Mouse (Mus musculus) heart, adult 2 months (tissue): Measurements from ENCODE around the gene Plcb4. TPM values are rescaled to one million over a fixed set of nuclear protein-coding genes. Genes with fewer than 3 reads are reported as not detected.

Source experiments
- DNase-seq, 2 experiments: peaks; one replicate each; pipeline ENCODE4 v3.0.0; 2021
- H3K27ac ChIP-seq: fragments of 200-600 bp; 2 replicates; pipeline ENCODE4 v1.8.1; 2022
- H3K27me3 ChIP-seq: fragments of 200-500 bp; 2 replicates; pipeline ENCODE4 v1.6.1; 2012; ENCODE audit warnings: mild to moderate bottlenecking, low read length, inconsistent platforms, mixed read lengths; ENCODE audit not compliant: control insufficient read depth, insufficient read depth
- H3K36me3 ChIP-seq: fragments of 200-500 bp; 2 replicates; pipeline ENCODE4 v1.6.1; 2012; ENCODE audit warnings: low read length, inconsistent platforms; ENCODE audit not compliant: control insufficient read depth, insufficient read depth
- H3K4me1 ChIP-seq: fragments of 200-500 bp; 2 replicates; pipeline ENCODE4 v1.6.1; 2011; ENCODE audit warnings: low read length; ENCODE audit not compliant: control insufficient read depth, insufficient read depth
- H3K4me3 ChIP-seq: fragments of 200-600 bp; 2 replicates; pipeline ENCODE4 v1.8.1; 2022
- H3K79me2 ChIP-seq: fragments of 200-500 bp; replicated peaks from 2 replicates; pipeline ENCODE4 v1.6.1; 2012; ENCODE audit warnings: mild to moderate bottlenecking, inconsistent platforms, low read length, moderate library complexity, mixed read lengths; ENCODE audit not compliant: control insufficient read depth, insufficient read depth
- H3K9ac ChIP-seq: fragments of 200-500 bp; 2 replicates; pipeline ENCODE4 v1.6.1; 2012; ENCODE audit warnings: low read depth, mild to moderate bottlenecking, control low read depth, inconsistent platforms, low read length, mixed read lengths
- CTCF ChIP-seq: fragments of 200-600 bp; IDR thresholded peaks from 2 replicates; pipeline ENCODE4 v1.8.1; 2022; ENCODE audit warnings: antibody characterized with exemption, mild to moderate bottlenecking, moderate library complexity
- EP300 ChIP-seq: fragments of 200-500 bp; IDR thresholded peaks from 2 replicates; pipeline ENCODE4 v1.6.1; 2011; ENCODE audit warnings: low read depth, low read length, control low read depth; ENCODE audit not compliant: insufficient read depth
- POLR2A ChIP-seq: fragments of 200-500 bp; IDR thresholded peaks from 2 replicates; pipeline ENCODE4 v1.6.1; 2011; ENCODE audit warnings: mild to moderate bottlenecking, low read depth, low read length, control low read depth; ENCODE audit not compliant: insufficient read depth
- whole genome bisulfite sequencing: fragments of 180-500 bp; shearing (Covaris S2); methylation state at CpG from one replicate; pipeline ENCODE4 v1.1.7; 2018; 5-methylcytosine and 5-hydroxymethylcytosine counted together
- intact Hi-C: fragments of 180-260 bp; cut with DNase I; formaldehyde crosslinking; loops from one replicate; pipeline ENCODE4 v1.15.1; 2025
- polyA plus RNA-seq: library from polyadenylated mRNA; depleted of rRNA; stranded (reverse); fragments of >200 nt; gene quantifications from 2 replicates; pipeline ENCODE4 v1.2.3, GENCODE M21; 2012
- total RNA-seq, 2 experiments: library from RNA; stranded (reverse); gene quantifications; 2 replicates each; pipeline ENCODE4 v1.2.3; 2021

Gene Plcb4
- total and polyA plus RNA-seq, 3 experiments, result 23.1 to 60.2 (median 55.0) TPM

DNA sequence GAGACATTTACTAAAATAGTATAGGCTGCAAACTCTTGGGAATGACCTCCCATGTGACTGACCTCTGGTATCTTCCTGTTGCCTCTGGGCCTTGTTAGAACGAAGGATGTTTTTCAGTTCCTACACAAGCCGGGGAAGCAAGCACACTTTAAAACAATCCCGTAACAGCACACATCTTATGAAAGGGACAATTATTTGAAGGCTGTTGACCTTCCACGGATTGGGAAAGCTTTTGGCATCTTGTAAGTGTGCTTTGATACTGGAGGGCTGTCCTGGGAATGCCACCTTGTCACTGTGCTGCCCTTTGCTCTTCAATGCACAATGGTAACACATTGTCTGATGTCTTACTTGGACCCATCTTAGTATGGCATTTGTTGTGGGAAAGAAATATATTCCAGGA is 208.0 kb downstream of the Plcb4 start:
- WGBS, result 41% methylated on average over 4 of the region's 4 CpGs
- peaks cover 18% of the 10 kb centered on the region for H3K4me1 ChIP-seq
- no peak overlapping the region for H3K4me3 ChIP-seq
- H3K79me2 ChIP-seq, result peaks cover 4% of the 10 kb centered on the region
- intact Hi-C loops, result no loop called here
- TF ChIP-seq POLR2A (no peak), CTCF (no peak)
- DNase-seq, result no peak
- H3K36me3 ChIP-seq, result peaks cover 37% of the 10 kb centered on the region
- no peaks in the 10 kb centered on the region for H3K27me3 ChIP-seq
- no peak overlapping the region; the same call in 1 of the 2 replicates for H3K9ac ChIP-seq
- H3K27ac ChIP-seq, result peak overlapping the region; percentile 32

GRCm38 (mm10) chr2:135869637-135870036 is 210.8 kb downstream of the Plcb4 start:
- no peak overlapping the region for H3K27ac ChIP-seq
- H3K79me2 ChIP-seq, result peaks cover 4% of the 10 kb centered on the region
- H3K27me3 ChIP-seq, result no peaks in the 10 kb centered on the region
- DNase-seq, result no peak
- 83% methylated on average over 7 of the region's 7 CpGs for WGBS
- intact Hi-C loops, result no loop called here
- H3K4me3 ChIP-seq, result no peak overlapping the region
- no peak overlapping the region for H3K9ac ChIP-seq
- TF ChIP-seq EP300 (no peak), CTCF (no peak), POLR2A (no peak)
- H3K4me1 ChIP-seq, result peaks cover 8% of the 10 kb centered on the region
- H3K36me3 ChIP-seq, result peaks cover 19% of the 10 kb centered on the region

GRCm38 (mm10) chr2:135873146-135873545 is 214.3 kb downstream of the Plcb4 start:
- intact Hi-C loops, result no loop called here
- peaks cover 3% of the 10 kb centered on the region for H3K4me1 ChIP-seq
- H3K27ac ChIP-seq, result no peak overlapping the region
- H3K9ac ChIP-seq, result no peak overlapping the region
- H3K4me3 ChIP-seq, result no peak overlapping the region
- peaks cover 11% of the 10 kb centered on the region for H3K36me3 ChIP-seq
- no peaks in the 10 kb centered on the region for H3K27me3 ChIP-seq
- peaks cover 1% of the 10 kb centered on the region for H3K79me2 ChIP-seq
- no peak for DNase-seq
- 91% methylated on average over 9 of the region's 9 CpGs for WGBS
- TF ChIP-seq POLR2A, result no peak
- no peak for TF ChIP-seq EP300
- TF ChIP-seq CTCF, result no peak

DNA sequence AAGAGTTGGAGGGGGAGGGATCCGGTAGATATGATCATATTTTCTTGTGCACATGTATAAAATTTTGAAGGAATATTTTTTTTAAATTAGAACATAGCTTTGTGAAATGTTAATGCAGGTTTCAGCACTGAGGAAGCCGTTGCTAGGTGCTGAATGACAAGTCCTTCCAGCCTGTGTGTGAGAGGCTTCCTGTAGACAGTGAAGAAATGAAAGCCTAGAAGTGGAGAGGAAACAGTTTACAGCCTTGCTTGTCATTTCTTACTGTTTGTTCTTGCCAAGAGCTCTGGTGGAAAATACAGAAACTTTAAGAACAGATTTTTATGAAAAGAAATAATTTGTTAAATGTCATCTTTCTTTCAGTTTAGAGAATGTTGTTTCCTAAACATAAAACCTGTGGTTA is 214.9 kb downstream of the Plcb4 start:
- intact Hi-C loops, result no loop called here
- no peaks in the 10 kb centered on the region for H3K27me3 ChIP-seq
- no peak for DNase-seq
- 39% methylated on average over 2 of the region's 2 CpGs for WGBS
- H3K9ac ChIP-seq, result no peak overlapping the region
- no peak for TF ChIP-seq CTCF
- no peak for TF ChIP-seq POLR2A
- TF ChIP-seq EP300, result no peak
- no peak overlapping the region for H3K4me3 ChIP-seq
- peaks cover 8% of the 10 kb centered on the region for H3K36me3 ChIP-seq
- H3K79me2 ChIP-seq, result peaks cover 1% of the 10 kb centered on the region
- H3K4me1 ChIP-seq, result peaks cover 3% of the 10 kb centered on the region
- no peak overlapping the region for H3K27ac ChIP-seq

GRCm38 (mm10) chr2:135875549-135875948 is 216.7 kb downstream of the Plcb4 start:
- Histone ChIP-seq H3K79me2 (peaks cover 1% of the 10 kb centered on the region; the same call in 1 of the 2 replicates), H3K9ac (no peak overlapping the region), H3K4me3 (no peak overlapping the region), H3K27me3 (no peaks in the 10 kb centered on the region), H3K27ac (no peak overlapping the region), H3K36me3 (peaks cover 14% of the 10 kb centered on the region), H3K4me1 (peaks cover 6% of the 10 kb centered on the region)
- 0 out of 2 replicates have a peak, but pooled peaks have one; percentile 64 for TF ChIP-seq EP300
- TF ChIP-seq CTCF, result no peak
- 57% methylated on average over 6 of the region's 6 CpGs for WGBS
- intact Hi-C loops, result loop anchor here (5.0 kb wide), 1 partner anchor 37 kb away; no protein-coding TSS in a partner anchor
- peak; percentile 65 to 68 for DNase-seq

- intact Hi-C loops, result loop anchor here (5.0 kb wide), 1 partner anchor 33 kb away; no protein-coding TSS in a partner anchor
- TF ChIP-seq EP300, result no peak
- TF ChIP-seq CTCF, result no peak
- TF ChIP-seq POLR2A, result no peak
- Histone ChIP-seq H3K4me1 (peaks cover 5% of the 10 kb centered on the region), H3K4me3 (no peak overlapping the region), H3K27ac (no peak overlapping the region), H3K9ac (no peak overlapping the region), H3K27me3 (no peaks in the 10 kb centered on the region), H3K36me3 (peaks cover 8% of the 10 kb centered on the region), H3K79me2 (peaks cover 3% of the 10 kb centered on the region)
- DNase-seq, result no peak
- 82% methylated on average over 7 of the region's 7 CpGs for WGBS
Observed at GRCm38 (mm10) chr2:135879356-135879755, 220.5 kb downstream of the Plcb4 start.
